Mouse (Mus musculus) hindbrain, postnatal 0 days (tissue): ENCODE data around the gene Olfr986. TPM values are rescaled to one million over a fixed set of nuclear protein-coding genes. Genes with fewer than 3 reads are reported as not detected.

Source experiments
- ATAC-seq: fragments of 200-750 bp; cut with Nextera tagmentation; 2 replicates; pipeline ENCODE4 v1.8.0; 2017; ENCODE audit warnings: mild to moderate bottlenecking, moderate TSS enrichment, moderate library complexity
- DNase-seq: peaks from one replicate; pipeline ENCODE4 v3.0.0-alpha.2; 2015; ENCODE audit warnings: low spot score
- H3K27ac ChIP-seq: fragments of 300-500 bp; sonication (generic); 2 replicates; pipeline ENCODE4 v1.5.1; 2014; ENCODE audit warnings: mild to moderate bottlenecking
- H3K27me3 ChIP-seq: fragments of 300-500 bp; sonication (generic); 2 replicates; pipeline ENCODE4 v1.6.1; 2014; ENCODE audit warnings: low read length, mixed read lengths; ENCODE audit not compliant: insufficient read depth
- H3K36me3 ChIP-seq: fragments of 300-500 bp; sonication (generic); 2 replicates; pipeline ENCODE4 v1.6.1; 2014; ENCODE audit warnings: low read length, mixed read lengths; ENCODE audit not compliant: insufficient read depth
- H3K4me1 ChIP-seq: fragments of 300-500 bp; sonication (generic); 2 replicates; pipeline ENCODE4 v1.6.1; 2014; ENCODE audit warnings: antibody characterized with exemption, low read length, mixed read lengths; ENCODE audit not compliant: insufficient read depth
- H3K4me2 ChIP-seq: fragments of 300-500 bp; sonication (generic); 2 replicates; pipeline ENCODE4 v1.6.1; 2014; ENCODE audit warnings: low read depth, mild to moderate bottlenecking, low read length, moderate library complexity, mixed read lengths
- H3K4me3 ChIP-seq: fragments of 300-500 bp; sonication (generic); 2 replicates; pipeline ENCODE4 v1.5.1; 2014; ENCODE audit warnings: low read length
- H3K9ac ChIP-seq: fragments of 300-500 bp; sonication (generic); replicated peaks from 2 replicates; pipeline ENCODE4 v1.6.1; 2014; ENCODE audit warnings: mild to moderate bottlenecking, low read length, moderate library complexity, mixed read lengths
- H3K9me3 ChIP-seq: fragments of 300-500 bp; sonication (generic); 2 replicates; pipeline ENCODE4 v1.6.1; 2016; ENCODE audit warnings: low read length, mixed read lengths
- CTCF ChIP-seq: IDR thresholded peaks from 2 replicates; pipeline ENCODE4 v1.5.1; 2016; ENCODE audit warnings: antibody characterized with exemption, control low read depth, low read depth
- WGBS: fragments of 180-500 bp; shearing (Covaris S2); extraction: QIAGEN DNeasy Blood & Tissue Kit; methylation state at CpG from one replicate; pipeline ENCODE4 v1.1.7; 2014; 5-methylcytosine and 5-hydroxymethylcytosine counted together
- polyA plus RNA-seq: library from polyadenylated mRNA; unstranded; fragments of >200 nt; fragmentation: Nextera tagmentation; extraction: Ambion mirVana; gene quantifications from 2 replicates; pipeline ENCODE4 v1.2.1, GENCODE M21; 2015
- total RNA-seq: library from RNA; depleted of rRNA; stranded (reverse); fragments of >200 nt; gene quantifications from 2 replicates; pipeline ENCODE4 v1.2.3, GENCODE M21; 2014

Gene Olfr986
- total and polyA plus RNA-seq, 2 experiments from 2014 or later, result not detected

DNA sequence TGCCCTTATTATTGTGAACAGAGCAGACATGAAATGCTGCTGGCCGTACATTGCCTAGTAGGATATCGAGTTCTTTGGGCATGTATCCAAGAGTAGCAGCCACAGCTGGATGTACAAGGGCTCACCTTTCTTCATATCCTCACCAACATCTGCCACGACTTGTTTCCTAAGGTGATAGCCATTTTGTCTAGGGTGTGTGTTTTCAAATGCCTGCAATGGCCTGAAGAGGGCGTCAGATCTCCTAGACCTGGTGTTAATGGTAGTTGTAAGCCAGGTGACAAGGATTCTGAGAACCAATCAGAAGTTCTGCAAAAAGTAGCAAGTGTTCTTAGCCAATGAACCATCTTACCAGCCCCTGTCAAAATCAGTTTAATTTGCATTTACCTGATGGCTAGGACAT is 35.9 kb downstream of the Olfr986 start:
- H3K27me3 ChIP-seq, result no peaks in the 10 kb centered on the region
- 68% methylated on average over 4 of the region's 4 CpGs for WGBS
- DNase-seq (no peak), ATAC-seq (no peak)
- H3K9ac ChIP-seq, result no peak overlapping the region
- H3K36me3 ChIP-seq, result peaks cover 15% of the 10 kb centered on the region
- TF ChIP-seq CTCF, result no peak
- H3K4me2 ChIP-seq, result no peak overlapping the region
- H3K4me3 ChIP-seq, result no peak overlapping the region
- H3K27ac ChIP-seq, result no peak overlapping the region
- H3K9me3 ChIP-seq, result no peaks in the 10 kb centered on the region
- no peaks in the 10 kb centered on the region for H3K4me1 ChIP-seq

DNA sequence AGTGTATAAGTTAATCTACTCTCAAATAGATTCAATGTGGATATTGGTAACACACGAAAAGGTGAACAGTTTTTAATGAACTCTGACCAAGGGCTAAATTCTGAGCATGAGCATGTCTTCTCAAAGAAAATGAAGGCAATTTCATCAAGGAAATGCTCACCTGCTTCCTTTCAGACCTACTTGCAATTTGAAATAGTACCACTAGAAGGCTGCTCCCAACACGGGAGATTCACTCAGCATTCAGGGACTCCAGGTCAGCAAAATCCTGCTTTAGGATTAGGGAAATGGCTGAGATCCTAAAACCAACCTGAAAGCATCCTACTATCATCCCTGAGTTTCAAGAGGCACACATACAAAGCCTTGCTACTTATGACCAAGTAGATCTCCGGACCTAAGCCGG is 43.6 kb downstream of the Olfr986 start:
- DNase-seq (peak; percentile 20), ATAC-seq (no peak)
- Histone ChIP-seq H3K9ac (no peak overlapping the region), H3K36me3 (no peaks in the 10 kb centered on the region), H3K4me3 (no peak overlapping the region), H3K9me3 (no peaks in the 10 kb centered on the region), H3K4me2 (no peak overlapping the region), H3K4me1 (no peaks in the 10 kb centered on the region), H3K27me3 (no peaks in the 10 kb centered on the region), H3K27ac (no peak overlapping the region)
- peak; percentile 60 for TF ChIP-seq CTCF
- 75% methylated on average over 4 of the region's 4 CpGs for WGBS

DNA sequence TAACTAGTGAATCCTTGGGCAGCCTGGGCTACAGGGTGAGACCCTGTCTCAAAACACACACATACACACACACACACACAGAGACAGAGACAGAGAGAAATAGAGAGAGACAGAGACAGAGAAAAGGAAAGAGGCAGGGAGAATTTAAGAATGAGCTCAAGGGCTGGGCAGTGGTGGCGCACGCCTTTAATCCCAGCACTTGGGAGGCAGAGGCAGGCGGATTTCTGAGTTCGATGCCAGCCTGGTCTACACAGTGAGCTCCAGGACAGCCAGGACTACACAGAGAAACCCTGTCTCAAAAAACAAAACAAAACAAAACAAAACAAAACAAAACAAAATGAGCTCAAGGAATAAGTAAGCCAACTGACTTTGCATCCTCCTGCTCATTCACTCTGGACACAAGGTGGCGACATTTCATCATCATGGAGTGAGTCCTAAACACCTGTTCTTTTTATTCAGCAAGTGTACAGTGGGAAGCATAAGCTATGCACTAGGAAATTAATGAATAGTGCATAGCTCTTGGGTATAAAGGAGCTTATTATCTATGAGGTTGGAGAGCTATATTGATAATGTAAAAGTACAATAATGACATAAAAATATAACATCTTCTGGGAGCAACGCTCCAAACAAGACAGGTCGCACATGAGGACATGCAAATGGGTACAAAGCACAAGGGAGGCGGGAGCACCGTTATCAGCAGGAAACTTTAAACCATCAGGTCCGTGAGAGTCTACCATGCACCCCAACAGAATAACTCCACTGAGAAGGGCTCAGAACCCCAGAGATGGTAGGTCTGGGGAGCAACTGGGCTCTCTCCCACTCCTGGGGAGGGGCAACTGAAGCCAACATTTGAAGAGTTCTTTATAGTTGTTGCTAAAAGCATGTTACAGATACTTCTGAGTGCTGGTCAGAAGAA is 47.4 kb downstream of the Olfr986 start:
- no peak overlapping the region for H3K9ac ChIP-seq
- H3K9me3 ChIP-seq, result no peaks in the 10 kb centered on the region
- H3K36me3 ChIP-seq, result no peaks in the 10 kb centered on the region
- 65% methylated on average over 10 of the region's 10 CpGs for WGBS
- H3K27me3 ChIP-seq, result no peaks in the 10 kb centered on the region
- ATAC-seq, result peak; percentile 83
- peak; percentile 90 for TF ChIP-seq CTCF
- no peaks in the 10 kb centered on the region for H3K4me1 ChIP-seq
- no peak overlapping the region for H3K4me2 ChIP-seq
- H3K27ac ChIP-seq, result no peak overlapping the region
- no peak overlapping the region for H3K4me3 ChIP-seq
- DNase-seq, result peak; percentile 91

DNA sequence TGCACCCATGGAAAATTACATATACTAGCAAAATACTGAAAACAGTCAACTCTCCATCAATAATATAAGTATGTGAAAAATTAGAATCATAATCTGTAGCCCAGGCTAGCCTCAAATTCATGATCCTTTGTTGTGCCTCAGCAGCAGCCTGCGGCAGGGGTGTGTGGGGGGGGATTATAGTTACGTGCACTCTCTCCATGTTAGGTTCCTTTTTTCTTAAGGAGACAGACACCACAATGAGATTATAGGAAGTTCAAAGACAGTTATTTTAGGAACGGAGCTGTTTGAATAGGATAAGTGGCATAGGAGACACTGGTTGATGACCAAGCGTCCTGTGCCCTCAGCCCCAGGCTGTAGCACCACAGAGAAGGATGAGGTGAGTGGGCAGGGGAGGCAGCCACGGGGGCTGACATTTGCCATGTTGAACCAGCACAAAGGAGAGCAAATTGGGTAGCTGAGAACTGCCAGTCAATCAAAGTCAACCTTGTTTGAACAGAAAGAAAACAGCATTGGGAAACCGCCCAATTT is 48.1 kb downstream of the Olfr986 start:
- no peak for DNase-seq
- no peak overlapping the region for H3K4me2 ChIP-seq
- 34% methylated on average over 6 of the region's 6 CpGs for WGBS
- no peak overlapping the region for H3K9ac ChIP-seq
- no peak overlapping the region for H3K27ac ChIP-seq
- no peaks in the 10 kb centered on the region for H3K27me3 ChIP-seq
- ATAC-seq, result no peak
- no peaks in the 10 kb centered on the region for H3K4me1 ChIP-seq
- no peaks in the 10 kb centered on the region for H3K36me3 ChIP-seq
- H3K9me3 ChIP-seq, result no peaks in the 10 kb centered on the region
- H3K4me3 ChIP-seq, result no peak overlapping the region
- TF ChIP-seq CTCF, result no peak

DNA sequence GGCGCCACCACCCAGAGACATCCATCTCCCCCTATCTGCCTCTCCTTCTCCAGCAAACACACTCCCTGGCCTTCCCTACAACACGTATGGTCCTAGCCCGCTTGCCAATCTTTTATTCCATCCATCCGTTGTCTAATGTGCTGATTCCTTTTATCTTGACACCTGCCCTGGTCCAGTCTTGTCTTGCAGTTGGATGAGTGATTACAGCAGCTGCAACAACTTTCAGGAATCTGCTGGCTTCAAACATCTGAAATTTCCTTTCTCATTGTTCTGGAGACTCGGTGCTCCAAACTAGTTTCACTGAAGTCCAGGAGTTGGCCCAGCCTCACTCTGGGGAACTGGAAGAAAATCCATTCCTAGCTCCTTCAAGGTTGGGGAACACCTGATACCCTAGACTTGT is 48.8 kb downstream of the Olfr986 start:
- H3K9ac ChIP-seq, result no peak overlapping the region
- no peak overlapping the region for H3K4me3 ChIP-seq
- no peaks in the 10 kb centered on the region for H3K36me3 ChIP-seq
- H3K4me1 ChIP-seq, result no peaks in the 10 kb centered on the region
- no peak for TF ChIP-seq CTCF
- no peak overlapping the region for H3K4me2 ChIP-seq
- no peak overlapping the region for H3K27ac ChIP-seq
- no peaks in the 10 kb centered on the region for H3K9me3 ChIP-seq
- ATAC-seq (no peak), DNase-seq (no peak)
- 46% methylated on average over 5 of the region's 5 CpGs for WGBS
- H3K27me3 ChIP-seq, result no peaks in the 10 kb centered on the region

DNA sequence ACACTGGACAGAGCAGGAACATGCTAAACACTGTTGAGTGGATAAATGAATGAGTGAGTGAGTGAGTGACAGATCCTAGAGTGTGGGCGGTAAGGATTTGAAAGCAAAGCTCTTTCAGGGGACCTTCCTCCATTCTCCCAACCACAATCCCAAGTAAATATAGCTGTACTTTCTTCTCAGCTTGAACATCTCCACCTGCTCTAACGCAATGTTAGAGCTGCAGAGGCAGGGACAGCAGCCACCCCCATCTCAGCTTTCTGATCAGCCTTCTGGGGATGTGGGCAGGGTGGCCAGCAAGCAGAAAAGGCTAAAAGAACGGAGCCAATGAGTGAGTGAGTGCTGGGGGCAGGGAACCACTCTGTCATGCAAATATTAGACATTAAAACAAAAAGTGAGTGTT is 50.3 kb downstream of the Olfr986 start:
- Histone ChIP-seq H3K4me1 (no peaks in the 10 kb centered on the region), H3K27me3 (no peaks in the 10 kb centered on the region), H3K27ac (no peak overlapping the region), H3K4me3 (no peak overlapping the region), H3K9me3 (no peaks in the 10 kb centered on the region), H3K4me2 (no peak overlapping the region), H3K36me3 (no peaks in the 10 kb centered on the region), H3K9ac (no peak overlapping the region)
- ATAC-seq (no peak), DNase-seq (no peak)
- WGBS, result 72% methylated on average over 3 of the region's 3 CpGs
- no peak for TF ChIP-seq CTCF
